Mouse (Mus musculus) gonadal fat pad, adult 2 months (tissue): ENCODE data around the gene Cdk2ap2. TPM values are rescaled to one million over a fixed set of nuclear protein-coding genes. Genes with fewer than 3 reads are reported as not detected.
"Not testable (repeated sequence)": the region's sequence is repeated elsewhere in the genome, so short reads cannot be mapped to it uniquely, and the experiment has no call there.

ENCODE experiments used
- DNase-seq: peaks from one replicate; pipeline ENCODE4 v3.0.0-alpha.2; 2012; ENCODE audit warnings: low read depth
- polyA plus RNA-seq: library from polyadenylated mRNA; depleted of rRNA; stranded (reverse); fragments of >200 nt; gene quantifications from 2 replicates; pipeline ENCODE4 v1.2.3, GENCODE M21; 2012

Cdk2ap2 gene
- polyA plus RNA-seq, 1 experiment = 208 TPM

DNA sequence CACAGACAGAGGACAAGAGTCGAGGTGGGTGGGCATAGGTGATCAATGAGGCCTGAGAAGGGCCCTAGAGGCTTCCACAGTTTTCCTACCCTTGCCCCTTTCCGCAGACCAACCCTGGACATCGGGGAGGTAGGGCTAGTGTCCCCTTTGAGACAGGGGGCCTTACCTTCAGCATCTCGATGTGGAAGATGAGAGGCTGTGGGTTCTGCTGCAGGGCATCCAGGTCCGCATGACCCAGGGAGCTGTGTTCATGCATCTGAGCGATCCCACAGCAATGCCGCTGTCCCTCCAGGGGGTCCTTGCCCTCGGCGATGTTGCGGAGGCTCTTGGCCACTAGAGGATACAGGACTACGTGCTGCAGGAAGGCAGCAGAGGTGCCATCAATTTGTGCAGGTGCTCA, 18.8 kb downstream of the Cdk2ap2 start:
- no peak for DNase-seq

- DNase-seq = no peak
Measured at GRCm38 (mm10) chr19:4117006-4117405, 20.0 kb downstream of the Cdk2ap2 start.

- DNase-seq = no peak
Measured at GRCm38 (mm10) chr19:4118350-4118749, 21.4 kb downstream of the Cdk2ap2 start.

DNA sequence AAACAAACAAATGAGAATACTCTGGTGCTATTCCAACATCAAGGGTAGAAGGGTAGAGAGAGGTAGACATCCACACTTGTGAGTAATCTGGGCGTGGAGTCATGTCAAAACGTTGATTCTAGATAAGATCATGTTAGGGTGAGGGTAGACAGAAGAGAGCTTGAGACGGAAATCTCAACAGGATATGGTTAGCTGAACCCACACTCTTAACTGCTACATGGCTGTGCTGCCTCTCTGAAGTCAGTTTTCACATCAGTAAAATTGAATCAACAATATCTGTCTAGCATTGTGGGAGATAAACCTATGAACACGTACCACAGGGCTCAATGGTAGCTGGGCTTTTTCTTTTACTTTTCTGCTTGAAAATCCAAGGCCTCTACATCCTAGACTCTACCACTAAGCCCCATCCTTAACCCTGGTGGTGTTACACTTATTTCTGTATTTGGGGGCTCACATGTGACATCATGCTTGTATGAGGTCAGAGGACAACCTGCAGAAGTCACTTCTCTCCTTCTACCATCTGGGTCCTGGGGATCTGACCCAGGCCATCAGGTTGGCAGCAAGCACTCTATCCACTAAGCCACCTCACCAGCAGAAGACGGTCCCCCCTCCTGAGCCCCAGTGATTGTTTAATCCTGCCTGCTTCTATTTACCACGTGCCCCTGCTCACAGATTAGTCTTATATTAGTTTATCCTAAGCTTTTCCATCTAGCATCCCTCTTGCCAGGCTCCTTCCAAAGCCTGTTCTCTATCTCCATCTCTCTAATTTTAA, 22.9 kb downstream of the Cdk2ap2 start:
- DNase-seq = no peak

GRCm38 (mm10) chr19:4120496-4120895, 23.5 kb downstream of the Cdk2ap2 start:
- no peak for DNase-seq

GRCm38 (mm10) chr19:4121097-4121805, 24.3 kb downstream of the Cdk2ap2 start:
- peak; percentile 90 for DNase-seq

DNA sequence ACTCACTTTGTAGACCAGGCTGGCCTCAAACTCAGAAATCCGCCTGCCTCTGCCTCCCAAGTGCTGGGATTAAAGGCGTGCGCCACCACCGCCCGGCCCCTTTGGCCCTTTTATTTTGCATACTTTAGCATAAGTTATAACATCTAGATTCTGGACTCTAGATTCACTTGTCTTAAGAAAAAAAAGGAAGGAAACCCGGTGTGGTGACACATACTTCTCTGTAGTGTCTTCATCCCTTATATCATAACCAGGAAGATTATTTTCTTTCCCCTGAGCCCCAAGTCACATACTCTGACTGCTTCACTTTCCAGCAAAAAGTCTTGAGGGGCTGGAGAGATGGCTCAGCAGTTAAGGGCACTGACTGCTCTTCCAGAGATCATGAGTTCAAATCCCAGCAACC, 24.9 kb downstream of the Cdk2ap2 start:
- DNase-seq = not testable (repeated sequence)

- no peak for DNase-seq
Measured at GRCm38 (mm10) chr19:4122411-4123370, 25.7 kb downstream of the Cdk2ap2 start.

DNA sequence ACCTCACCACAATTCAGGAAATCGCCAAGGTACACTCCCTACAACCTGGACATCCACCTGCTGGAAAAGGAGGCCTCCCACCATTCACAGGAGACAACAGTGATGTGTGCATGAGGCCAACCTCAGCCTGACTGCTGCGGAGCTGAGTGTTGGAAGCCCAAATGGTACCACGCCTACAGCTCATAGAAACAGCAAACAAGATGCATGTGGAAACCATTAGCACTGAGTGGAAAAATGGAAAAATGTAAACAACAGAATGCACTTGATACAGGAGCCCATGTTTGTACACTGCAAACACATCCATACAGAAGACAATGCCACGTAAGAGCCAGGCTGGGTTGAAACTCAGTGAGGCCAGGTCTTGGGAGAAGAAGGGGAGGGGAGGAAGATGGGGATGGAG, 27.4 kb downstream of the Cdk2ap2 start:
- no peak for DNase-seq

DNA sequence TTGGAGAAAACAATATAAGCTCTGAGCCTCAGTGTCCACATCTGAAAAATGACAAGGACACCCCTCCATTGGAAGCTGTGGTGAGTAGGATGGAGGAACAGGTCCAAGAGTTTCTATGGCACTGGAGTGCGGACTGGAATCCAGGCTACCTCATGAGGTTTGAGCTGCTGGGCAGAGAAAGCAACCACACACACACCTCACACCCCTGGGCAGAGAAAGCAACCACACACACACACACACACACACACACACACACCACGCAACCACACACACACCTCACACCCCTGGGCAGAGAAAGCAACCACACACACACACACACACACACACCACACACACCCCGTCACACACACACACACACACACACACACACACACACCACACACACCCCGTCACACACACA, 28.3 kb downstream of the Cdk2ap2 start:
- DNase-seq = not testable (repeated sequence)

DNA sequence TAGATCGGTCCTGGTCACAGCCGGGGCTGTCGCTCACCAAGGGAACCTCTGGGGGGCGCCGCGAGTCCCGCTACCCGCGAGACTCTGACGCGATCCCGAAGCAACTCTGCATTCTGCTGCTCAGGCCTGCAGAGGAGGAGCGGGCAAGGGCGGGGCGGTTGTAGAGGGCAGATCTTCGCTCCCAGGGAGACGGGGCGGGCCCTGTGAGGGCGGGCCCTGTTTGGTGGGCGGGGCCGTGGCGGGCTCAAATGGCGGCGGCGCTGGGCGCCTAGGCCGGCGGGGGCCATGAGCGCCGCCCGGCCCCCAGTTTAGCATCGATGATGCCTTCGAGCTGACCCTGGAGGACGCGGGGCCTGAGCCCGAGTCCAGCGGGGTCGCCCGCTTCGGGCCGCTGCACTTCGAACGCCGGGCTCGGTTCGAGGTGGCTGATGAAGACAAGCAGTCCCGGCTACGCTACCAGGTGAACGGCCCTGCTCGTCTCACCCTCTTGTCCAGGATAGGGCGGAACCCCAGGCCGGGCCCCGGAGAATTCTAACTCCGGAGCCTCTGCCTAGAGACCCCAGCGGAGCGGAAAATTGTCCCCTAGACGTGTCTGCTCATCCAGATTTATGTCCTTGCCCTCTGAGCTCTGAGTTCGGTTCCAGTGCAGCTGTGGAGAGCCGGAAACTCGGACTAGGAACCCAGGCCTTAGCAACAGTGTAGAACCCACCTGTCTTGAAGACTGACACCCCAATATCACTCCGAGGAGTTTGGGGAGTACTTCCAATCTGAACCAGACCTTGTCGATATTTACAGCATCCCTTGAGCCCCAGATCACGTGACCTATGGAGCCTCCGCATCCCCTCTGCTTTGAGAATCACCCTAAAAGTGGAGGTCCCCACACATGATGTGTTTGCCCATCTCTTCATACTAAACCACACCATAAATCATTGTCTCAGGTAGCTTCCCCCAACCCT, 29.0 kb downstream of the Cdk2ap2 start, which contains the start of gene Aip:
TSS of gene Aip (minus strand) at position 118 of the 956 bp plus-strand sequence.
- DNase-seq = peak; percentile 56

DNA sequence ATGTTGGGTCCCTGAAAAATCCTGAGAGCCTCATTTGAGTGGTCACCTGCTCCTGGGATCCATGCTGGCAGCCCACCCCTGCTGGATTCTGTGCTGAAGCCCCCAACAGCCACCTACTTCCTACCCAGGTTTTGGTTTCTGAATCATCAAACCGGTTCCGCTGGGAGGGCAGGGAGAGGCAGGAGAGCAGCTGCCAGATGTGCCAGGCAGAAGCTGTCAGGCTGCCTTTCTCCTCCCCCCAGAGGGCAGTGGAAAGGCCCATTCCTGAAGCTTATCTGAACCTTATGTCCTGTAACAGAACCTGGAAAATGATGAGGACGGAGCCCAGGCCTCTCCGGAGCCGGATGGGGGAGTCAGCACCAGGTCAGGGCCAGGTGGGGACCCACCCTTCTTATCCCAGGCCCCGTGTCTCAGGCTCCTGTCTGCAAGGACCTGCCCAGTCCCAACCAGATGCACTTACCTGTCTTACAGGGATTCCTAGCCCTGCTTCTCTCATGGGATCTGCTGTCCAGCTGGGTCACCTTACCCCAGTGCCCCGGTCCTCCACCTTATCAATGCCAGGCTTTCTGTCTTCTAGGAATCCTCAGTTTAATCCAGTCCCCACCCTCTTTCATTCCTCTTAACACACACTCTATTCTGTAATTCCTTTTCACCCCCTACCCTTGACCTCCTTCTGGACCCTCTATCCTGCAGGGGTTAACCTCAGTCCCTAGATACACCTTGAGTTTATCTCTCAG, 29.9 kb downstream of the Cdk2ap2 start:
- DNase-seq = no peak

GRCm38 (mm10) chr19:4129462-4129861, 32.5 kb downstream of the Cdk2ap2 start:
- no peak for DNase-seq

- no peak for DNase-seq
Measured at GRCm38 (mm10) chr19:4130106-4130505, 33.1 kb downstream of the Cdk2ap2 start.

DNA sequence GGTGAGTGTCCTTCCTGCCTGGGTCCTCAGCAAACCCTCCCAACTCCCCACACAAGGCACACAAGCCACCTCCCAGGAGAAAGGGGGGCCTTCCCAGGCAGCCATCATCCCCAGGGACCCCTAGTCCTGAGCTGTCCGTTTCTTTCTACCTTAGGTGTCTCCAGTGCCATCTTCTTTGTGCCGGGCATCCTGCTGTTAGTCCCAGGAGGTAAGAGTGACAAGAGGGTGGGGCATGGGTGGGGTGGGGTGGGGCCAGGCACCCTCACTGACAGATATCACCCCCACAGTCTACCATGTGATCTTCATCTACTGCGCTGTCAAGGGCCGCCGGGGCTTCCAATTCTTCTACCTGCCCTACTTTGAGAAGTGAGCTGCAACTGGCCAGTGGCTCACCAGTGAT, 34.1 kb downstream of the Cdk2ap2 start:
- no peak for DNase-seq

- no peak for DNase-seq
Measured at GRCm38 (mm10) chr19:4131768-4132167, 34.8 kb downstream of the Cdk2ap2 start.

- DNase-seq = no peak
Measured at GRCm38 (mm10) chr19:4134354-4134753, 37.4 kb downstream of the Cdk2ap2 start.

GRCm38 (mm10) chr19:4135229-4135962, 38.4 kb downstream of the Cdk2ap2 start:
- not testable (repeated sequence) for DNase-seq

DNA sequence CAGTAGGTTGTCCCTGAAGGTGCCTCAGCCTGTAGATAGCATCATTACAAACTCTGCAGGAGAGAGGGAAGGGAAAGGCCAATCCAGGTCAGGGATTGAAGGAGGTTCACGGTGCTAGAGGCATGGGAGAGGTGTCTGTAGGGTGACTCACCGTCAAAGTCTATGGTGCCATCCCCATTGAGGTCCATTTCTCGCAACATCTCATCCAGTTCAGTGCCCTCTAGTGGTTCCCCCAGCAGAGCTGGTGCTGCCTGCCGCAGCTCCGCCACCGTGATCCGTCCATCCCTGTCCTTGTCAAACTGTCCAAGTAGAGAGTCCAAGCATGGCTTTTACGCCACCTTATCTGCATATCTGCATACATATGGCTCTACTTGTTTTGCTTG, 39.0 kb downstream of the Cdk2ap2 start:
- not testable (repeated sequence) for DNase-seq
